Mouse (Mus musculus): ENCODE data around the gene Tmem203.

GRCm38 (mm10) chr2:25213266-25213865, 41.9 kb upstream of the Tmem203 start:
- no peak for TF ChIP-seq CTCF (conservative IDR thresholded peaks at IDR 0.05; ENCODE audit: insufficient read depth, insufficient read length, low read depth, low read length)
- TF ChIP-seq POLR2A (IDR thresholded peaks at IDR 0.05; ENCODE audit: low read depth, low read length): no peak

All from kidney, adult 2 months (tissue).